Mouse (Mus musculus) gastrocnemius, adult 2 months (tissue): ENCODE results near the gene Vsig2. TPM values are rescaled to one million over a fixed set of nuclear protein-coding genes. Genes with fewer than 3 reads are reported as not detected.

ENCODE experiments used
- DNase-seq: peaks from one replicate; pipeline ENCODE4 v3.0.0; 2022
- H3K27ac ChIP-seq: fragments of 200-600 bp; 2 replicates; pipeline ENCODE4 v1.8.1; 2022; ENCODE audit warnings: mild to moderate bottlenecking
- H3K4me3 ChIP-seq: fragments of 200-600 bp; 2 replicates; pipeline ENCODE4 v1.8.1; 2022; ENCODE audit warnings: mild to moderate bottlenecking, moderate library complexity
- CTCF ChIP-seq: fragments of 200-600 bp; IDR thresholded peaks from 2 replicates; pipeline ENCODE4 v1.8.1; 2022; ENCODE audit warnings: antibody characterized with exemption, mild to moderate bottlenecking, moderate library complexity
- intact Hi-C: fragments of 180-260 bp; cut with DNase I; formaldehyde crosslinking; loops from one replicate; pipeline ENCODE4 v1.15.1; 2025
- long read RNA-seq, 2 experiments: library from polyadenylated mRNA; stranded (forward); transcript quantifications; one replicate each; pipeline ENCODE4 v2.0.0; 2021
- total RNA-seq, 2 experiments: library from RNA; stranded (reverse); gene quantifications; 2 replicates each; pipeline ENCODE4 v1.2.3; 2021

Gene Vsig2
- 1 to 10 TPM; 2.6 to 3.2 TPM for total RNA-seq
- long read RNA-seq, experiment 1, result 0 reads
- long read RNA-seq, experiment 2, result 0 reads

DNA sequence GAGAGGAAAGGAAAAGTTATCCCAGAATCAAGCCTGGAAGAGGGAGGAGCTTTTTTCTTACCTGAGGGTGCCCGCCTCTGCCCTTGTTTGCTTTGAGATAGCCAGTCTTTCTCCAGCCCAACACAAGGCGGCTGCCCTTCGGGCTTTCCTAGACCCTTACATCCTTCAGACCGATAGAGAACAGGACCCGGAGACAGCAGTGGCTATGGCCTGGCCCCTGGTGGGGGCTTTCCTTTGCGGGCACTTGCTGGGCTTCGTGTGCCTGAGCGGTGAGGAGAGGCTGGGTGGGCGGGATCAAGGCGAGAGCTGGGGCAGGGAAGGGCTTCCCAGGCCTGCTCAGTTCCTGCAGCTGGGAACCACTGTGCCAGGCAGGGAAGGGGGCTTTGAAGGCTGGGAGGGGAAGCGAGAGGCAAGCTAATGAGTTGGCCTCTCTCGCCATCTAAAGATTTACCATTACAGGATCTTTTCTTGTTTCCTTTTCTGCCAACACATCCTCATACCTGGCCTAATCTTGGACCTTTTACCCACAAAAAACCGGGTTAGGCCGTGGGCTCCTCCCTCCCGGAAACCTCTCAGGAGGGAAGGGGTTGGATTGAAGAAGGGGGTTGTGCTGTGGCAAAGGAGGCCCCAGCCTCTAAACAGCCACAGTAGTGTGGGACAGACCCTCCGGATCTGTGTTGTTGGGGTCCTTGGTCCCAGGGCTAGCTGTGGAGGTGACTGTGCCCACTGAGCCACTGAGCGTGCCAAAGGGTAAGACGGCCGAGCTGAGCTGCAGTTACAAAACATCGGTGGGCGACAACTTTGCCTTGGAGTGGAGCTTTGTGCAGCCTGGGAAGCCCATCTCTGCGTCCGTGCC, at the start of gene Vsig2:
Vsig2 (plus strand) TSS at position 86 of the 856 bp plus-strand sequence.
- TF ChIP-seq CTCF, result no peak
- DNase-seq, result no peak

DNA sequence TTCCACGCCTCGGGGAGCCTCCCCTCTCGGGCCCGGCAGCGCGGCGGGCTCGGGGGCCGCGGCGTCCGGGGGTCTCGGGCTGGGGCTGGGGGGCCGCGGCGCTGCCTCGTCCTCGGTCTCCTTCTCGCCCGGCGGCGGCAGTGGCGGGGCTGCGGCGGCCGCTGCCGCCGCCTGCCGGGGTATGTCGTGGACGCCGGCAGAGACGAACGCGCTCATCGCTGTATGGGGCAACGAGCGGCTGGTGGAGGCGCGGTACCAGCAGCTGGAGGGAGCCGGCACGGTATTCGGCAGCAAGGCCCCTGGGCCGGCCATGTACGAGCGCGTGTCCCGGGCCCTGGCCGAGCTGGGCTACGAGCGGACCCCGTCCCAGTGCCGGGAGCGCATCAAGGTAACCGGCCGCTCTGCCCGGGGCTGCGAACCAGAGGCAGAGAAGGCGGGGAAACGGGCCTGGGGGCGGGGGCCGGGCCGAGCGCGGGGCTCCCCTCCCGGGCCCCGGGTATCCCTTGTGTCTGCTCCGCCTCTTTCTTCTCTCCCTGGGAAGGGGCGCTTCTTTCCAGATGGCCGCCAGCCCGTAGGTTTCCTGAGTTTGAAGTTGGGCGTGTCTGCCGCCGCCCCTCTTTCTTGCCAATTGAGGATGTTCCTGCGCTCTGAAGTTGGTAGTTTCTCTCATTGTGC, 49.5 kb upstream of the Vsig2 start:
- peak overlapping the region; percentile 76 for H3K4me3 ChIP-seq
- H3K27ac ChIP-seq, result peak overlapping the region; percentile 99
- intact Hi-C loops, result no loop called here
- DNase-seq, result peak; percentile 39
- no peak; the same call in 1 of the 2 replicates for TF ChIP-seq CTCF

More for the DNA sequence above, at the start of gene Vsig2:
- intact Hi-C loops, result loop anchor here (5.0 kb wide), 1 partner anchor 78 kb away; no protein-coding TSS in a partner anchor
- peak within 1 kb of the TSS; percentile 46 for H3K27ac ChIP-seq
- no peak within 1 kb of the TSS; the same call in 1 of the 2 replicates for H3K4me3 ChIP-seq

DNA sequence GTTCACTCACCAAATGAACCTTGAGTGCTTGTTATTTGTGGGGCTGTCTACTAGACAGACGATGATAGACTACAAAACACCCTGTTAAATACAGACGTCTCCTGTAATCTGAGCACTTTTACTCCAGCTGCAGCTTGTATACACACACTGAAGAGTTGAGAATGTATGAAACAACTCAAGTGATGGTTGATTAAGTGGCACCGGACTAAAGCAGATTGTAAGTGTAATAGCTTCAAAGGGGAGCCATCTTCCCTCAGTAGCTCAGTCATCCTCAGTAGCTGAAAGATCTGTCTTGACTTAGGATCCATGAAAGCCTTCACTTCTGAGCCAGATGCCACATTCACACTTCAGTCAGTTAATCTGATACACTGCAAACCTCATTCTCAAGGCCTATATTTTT, 43.3 kb upstream of the Vsig2 start:
- DNase-seq, result no peak

DNA sequence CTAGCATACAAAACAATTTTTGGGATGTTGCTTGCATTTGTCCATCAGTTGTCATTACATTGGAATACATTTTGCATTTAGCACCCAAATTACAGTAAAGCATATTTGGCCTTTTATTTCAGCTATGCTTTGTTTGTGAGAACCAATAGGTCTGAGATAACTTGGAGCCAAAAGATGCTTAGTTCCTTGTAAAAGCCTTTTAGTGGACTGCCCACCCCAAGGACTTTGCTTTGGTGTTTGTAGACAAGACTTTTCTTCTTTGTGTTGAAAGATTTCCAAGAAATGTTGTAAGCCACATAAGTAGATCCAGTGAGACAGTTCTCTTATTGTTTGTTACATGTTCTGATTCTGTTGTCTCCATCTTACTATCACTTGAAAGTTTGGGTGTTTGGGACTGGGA, 42.7 kb upstream of the Vsig2 start:
- Histone ChIP-seq H3K4me3 (no peak overlapping the region), H3K27ac (no peak overlapping the region)
- TF ChIP-seq CTCF, result no peak
- intact Hi-C loops, result no loop called here
- no peak for DNase-seq

More for the DNA sequence above, 43.3 kb upstream of the Vsig2 start:
- intact Hi-C loops, result no loop called here
- no peak for TF ChIP-seq CTCF
- Histone ChIP-seq H3K4me3 (no peak overlapping the region), H3K27ac (no peak overlapping the region)

DNA sequence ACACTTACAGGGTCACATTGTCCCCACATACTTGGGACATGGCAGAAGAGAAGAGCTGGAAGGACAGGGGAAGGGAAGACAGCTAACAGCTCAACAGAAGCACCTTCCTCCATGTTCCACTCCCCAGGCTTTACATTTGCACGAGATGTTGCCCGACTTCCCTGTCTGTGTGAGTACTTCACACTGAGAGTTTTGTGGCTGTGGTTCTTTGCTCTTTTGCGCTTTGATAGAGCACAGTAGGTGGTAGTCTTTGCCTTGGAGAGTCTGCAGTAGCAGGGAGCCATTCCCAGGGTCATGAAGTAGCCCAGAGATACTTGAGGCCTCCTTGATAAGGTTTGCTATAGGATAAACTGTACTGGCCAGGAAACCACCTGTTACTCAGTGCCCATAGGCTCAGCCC, 38.9 kb upstream of the Vsig2 start:
- Histone ChIP-seq H3K4me3 (no peak overlapping the region), H3K27ac (no peak overlapping the region)
- DNase-seq, result no peak
- intact Hi-C loops, result no loop called here
- TF ChIP-seq CTCF, result no peak

DNA sequence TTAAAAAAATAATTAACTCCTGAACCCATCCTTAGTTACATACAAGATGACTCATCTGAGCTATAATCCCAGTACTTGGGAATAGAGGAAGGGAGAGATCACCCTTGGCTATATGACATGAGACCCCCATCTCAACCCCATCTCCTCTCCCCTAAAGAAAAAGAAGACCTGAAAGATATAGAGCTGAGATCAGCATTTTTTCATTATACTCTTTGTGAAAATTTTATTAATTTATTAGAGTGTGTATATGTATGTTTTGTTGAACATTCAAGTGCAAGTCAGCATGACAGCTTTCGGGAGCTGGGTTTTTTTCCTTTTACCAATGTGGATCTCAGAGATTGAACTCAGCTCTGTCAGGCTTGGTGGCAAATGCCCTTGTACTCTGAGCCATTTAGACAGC, 37.9 kb upstream of the Vsig2 start:
- no peak overlapping the region for H3K4me3 ChIP-seq
- no peak for DNase-seq
- H3K27ac ChIP-seq, result no peak overlapping the region
- intact Hi-C loops, result no loop called here
- no peak for TF ChIP-seq CTCF

DNA sequence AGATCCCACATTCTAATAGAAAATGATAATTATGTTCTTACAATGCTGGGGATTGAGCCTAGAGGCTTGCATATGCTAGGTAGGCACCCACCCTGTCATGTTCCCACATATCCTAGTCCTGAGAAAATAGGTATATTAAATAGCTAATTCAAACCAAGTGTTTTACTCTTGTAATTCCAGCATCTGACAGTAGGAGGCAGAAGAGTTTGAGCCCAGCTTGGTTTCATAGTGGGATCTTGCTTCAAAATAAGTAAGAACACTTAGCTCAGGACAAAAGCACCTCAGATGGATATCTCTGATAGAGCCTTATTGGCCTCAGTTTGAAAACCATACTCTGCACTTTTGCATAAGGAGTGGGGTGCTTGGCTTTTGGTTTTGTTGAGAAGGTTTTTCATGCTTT, 34.7 kb upstream of the Vsig2 start:
- intact Hi-C loops, result no loop called here
- peak; percentile 40 for TF ChIP-seq CTCF
- H3K27ac ChIP-seq, result no peak overlapping the region
- DNase-seq, result no peak
- H3K4me3 ChIP-seq, result no peak overlapping the region

DNA sequence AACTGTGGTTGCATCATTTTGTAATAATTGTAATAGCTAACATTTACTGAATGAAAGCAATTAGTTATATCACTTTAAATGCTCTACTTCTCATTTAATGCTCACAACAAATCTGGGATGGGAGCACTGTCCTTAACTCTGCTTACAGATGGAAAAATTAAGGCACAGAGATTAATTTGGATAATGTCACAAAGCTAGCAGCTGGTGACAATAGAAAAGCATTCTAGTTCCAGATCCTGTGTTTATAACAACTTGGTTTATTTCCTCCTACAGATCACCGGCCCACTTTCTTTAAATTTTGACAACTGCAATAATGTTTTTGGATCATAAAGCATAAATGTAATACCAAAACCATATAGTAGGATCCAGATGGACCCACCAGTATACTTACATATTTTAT, 33.0 kb upstream of the Vsig2 start:
- no peak for DNase-seq
- Histone ChIP-seq H3K27ac (no peak overlapping the region), H3K4me3 (no peak overlapping the region)
- no peak for TF ChIP-seq CTCF
- intact Hi-C loops, result no loop called here

DNA sequence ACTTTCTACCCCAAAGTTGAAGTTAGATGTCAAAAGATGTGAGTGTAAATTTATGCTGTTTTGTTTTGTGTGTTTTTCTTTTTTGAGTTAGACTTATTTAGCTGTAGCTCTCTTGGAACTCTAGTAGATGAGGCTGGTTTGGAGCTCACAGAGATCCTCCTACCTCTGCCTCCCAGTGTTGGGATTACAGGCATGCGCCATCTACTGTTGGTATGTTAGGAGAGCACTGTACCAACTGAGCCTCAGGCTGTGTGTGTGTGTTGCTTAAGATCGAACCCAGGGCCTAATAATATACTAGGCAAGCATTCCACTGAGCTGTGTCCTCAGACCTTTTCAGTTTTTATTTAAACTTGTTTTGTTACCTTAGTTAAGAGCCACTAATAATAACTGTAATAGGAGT, 27.0 kb upstream of the Vsig2 start:
- Histone ChIP-seq H3K27ac (no peak overlapping the region), H3K4me3 (no peak overlapping the region)
- peak; percentile 27 for TF ChIP-seq CTCF
- intact Hi-C loops, result no loop called here
- no peak for DNase-seq

DNA sequence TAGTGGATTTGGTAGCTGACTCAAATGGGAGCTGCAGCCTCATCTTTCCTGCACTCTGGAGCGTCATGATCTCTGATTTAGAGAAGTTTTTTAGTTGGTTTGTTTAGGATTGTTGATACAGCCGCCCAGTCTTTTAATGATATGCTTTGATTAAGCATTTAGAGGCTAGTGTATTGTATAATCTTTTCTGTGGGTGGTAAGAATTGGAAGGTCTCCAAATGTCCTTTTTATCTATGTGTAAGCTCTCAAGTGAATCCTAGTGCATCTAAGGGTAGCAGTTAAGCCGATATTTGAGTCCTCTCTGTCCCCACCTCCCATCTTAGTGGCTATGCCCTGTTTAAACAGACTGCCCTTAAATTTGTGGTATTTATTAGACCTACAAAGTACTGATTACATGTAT, 24.6 kb upstream of the Vsig2 start:
- no peak overlapping the region for H3K27ac ChIP-seq
- TF ChIP-seq CTCF, result no peak
- no peak overlapping the region for H3K4me3 ChIP-seq
- no peak for DNase-seq
- intact Hi-C loops, result no loop called here

DNA sequence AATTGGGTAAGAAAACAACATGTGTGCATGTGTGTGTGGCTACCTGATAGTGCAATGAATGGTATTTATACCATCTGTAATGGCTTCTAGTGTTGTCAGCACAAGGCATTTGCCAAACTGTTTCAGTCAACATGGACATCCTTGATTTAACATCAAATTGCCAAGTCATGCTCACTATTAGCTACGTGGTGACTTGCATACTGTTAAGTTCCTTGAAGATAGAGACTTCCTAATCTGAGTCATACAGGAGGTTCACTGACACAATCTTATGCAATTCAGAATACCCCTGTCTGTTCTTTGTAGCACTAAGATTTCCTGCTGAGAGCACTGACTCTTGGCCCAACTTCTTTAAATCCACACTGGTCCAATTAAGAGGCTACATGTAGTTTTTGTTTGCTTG, 21.6 kb upstream of the Vsig2 start:
- no peak overlapping the region for H3K4me3 ChIP-seq
- intact Hi-C loops, result no loop called here
- no peak overlapping the region for H3K27ac ChIP-seq
- no peak for TF ChIP-seq CTCF
- DNase-seq, result no peak

DNA sequence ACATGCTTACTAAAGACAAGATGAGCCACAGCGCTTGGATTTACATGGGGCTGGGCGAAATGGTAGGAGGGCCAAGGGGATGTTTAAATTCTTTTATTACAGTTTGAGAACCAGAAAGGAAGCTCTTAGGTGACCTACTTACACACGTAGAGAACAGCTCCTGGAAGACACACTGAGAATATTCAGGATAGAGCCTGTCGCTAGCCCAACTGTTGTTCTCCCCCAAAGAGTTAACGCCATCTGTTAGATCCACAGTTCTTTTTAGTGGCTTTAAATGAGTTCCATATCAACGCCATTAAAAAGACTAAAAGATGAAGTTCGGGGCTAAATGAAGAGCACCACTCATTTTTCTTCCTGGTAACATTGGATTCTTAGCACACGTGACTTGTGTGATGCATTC, 20.1 kb upstream of the Vsig2 start:
- Histone ChIP-seq H3K27ac (no peak overlapping the region), H3K4me3 (no peak overlapping the region)
- no peak for TF ChIP-seq CTCF
- intact Hi-C loops, result no loop called here
- no peak for DNase-seq

DNA sequence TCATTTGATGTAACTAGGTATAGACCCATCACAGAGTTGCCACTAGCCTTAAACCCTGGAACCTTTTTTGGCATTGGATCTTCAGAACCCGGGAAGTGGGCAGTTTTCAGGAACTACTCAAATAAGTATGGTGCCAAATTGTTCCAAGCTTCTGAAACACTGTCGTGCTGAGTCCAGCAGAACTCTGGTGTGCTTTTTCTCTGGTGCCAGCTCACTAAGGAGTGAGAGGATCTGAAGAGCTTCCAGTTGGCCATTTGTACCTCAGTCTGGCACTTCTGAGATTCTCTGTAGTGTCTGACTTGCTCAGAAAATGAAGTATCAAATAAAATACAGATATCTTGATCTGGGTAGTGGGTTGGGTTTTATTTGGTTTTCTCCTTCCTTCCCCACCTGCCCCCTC, 19.1 kb upstream of the Vsig2 start:
- no peak for DNase-seq
- intact Hi-C loops, result no loop called here
- Histone ChIP-seq H3K27ac (no peak overlapping the region), H3K4me3 (no peak overlapping the region)
- TF ChIP-seq CTCF, result no peak
